Mouse (Mus musculus) forebrain, embryonic 12.5 days (tissue): Measurements from ENCODE around the gene Galr2. TPM values are rescaled to one million over a fixed set of nuclear protein-coding genes. Genes with fewer than 3 reads are reported as not detected.

Experiments used
- ATAC-seq: fragments of 200-750 bp; cut with Nextera tagmentation; 2 replicates; pipeline ENCODE4 v1.8.0; 2017; ENCODE audit warnings: moderate TSS enrichment; ENCODE audit not compliant: low FRiP score
- H3K27ac ChIP-seq: fragments of 300-500 bp; sonication (generic); 2 replicates; pipeline ENCODE4 v1.5.1; 2016; ENCODE audit warnings: mild to moderate bottlenecking
- H3K27me3 ChIP-seq: fragments of 300-500 bp; sonication (generic); 2 replicates; pipeline ENCODE4 v1.6.1; 2016; ENCODE audit warnings: mild to moderate bottlenecking
- H3K36me3 ChIP-seq: fragments of 300-500 bp; sonication (generic); replicated peaks from 2 replicates; pipeline ENCODE4 v1.6.1; 2016; ENCODE audit warnings: mild to moderate bottlenecking
- H3K4me1 ChIP-seq: fragments of 300-500 bp; sonication (generic); 2 replicates; pipeline ENCODE4 v1.6.1; 2016
- H3K4me2 ChIP-seq: fragments of 300-500 bp; sonication (generic); 2 replicates; pipeline ENCODE4 v1.6.1; 2016; ENCODE audit warnings: mild to moderate bottlenecking, moderate library complexity
- H3K4me3 ChIP-seq: fragments of 300-500 bp; sonication (generic); replicated peaks from 2 replicates; pipeline ENCODE4 v1.5.1; 2016; ENCODE audit warnings: mild to moderate bottlenecking
- H3K9ac ChIP-seq: fragments of 300-500 bp; sonication (generic); 2 replicates; pipeline ENCODE4 v1.6.1; 2016; ENCODE audit warnings: mild to moderate bottlenecking
- H3K9me3 ChIP-seq: fragments of 300-500 bp; sonication (generic); 2 replicates; pipeline ENCODE4 v1.6.1; 2016
- WGBS: fragments of 180-500 bp; shearing (Covaris S2); methylation state at CpG from one replicate; pipeline ENCODE4 v1.1.7; 2016; 5-methylcytosine and 5-hydroxymethylcytosine counted together
- polyA plus RNA-seq: library from polyadenylated mRNA; unstranded; fragments of >200 nt; fragmentation: Nextera tagmentation; extraction: Ambion mirVana; gene quantifications from 2 replicates; pipeline ENCODE4 v1.2.1, GENCODE M21; 2016

The Galr2 gene
- polyA plus RNA-seq, 1 experiment from 2014 or later: 0.46 TPM

- Histone ChIP-seq H3K27me3 (no peaks in the 10 kb centered on the region), H3K9ac (no peak overlapping the region), H3K27ac (no peak overlapping the region), H3K4me3 (no peak overlapping the region), H3K36me3 (peaks cover 97% of the 10 kb centered on the region), H3K4me1 (no peaks in the 10 kb centered on the region), H3K9me3 (no peaks in the 10 kb centered on the region), H3K4me2 (no peak overlapping the region)
- no peak for ATAC-seq
- WGBS: 91% methylated on average over 9 of the region's 9 CpGs
Measured at GRCm38 (mm10) chr11:116254627-116255026, 26.1 kb upstream of the Galr2 start.

GRCm38 (mm10) chr11:116255090-116255981 is 25.4 kb upstream of the Galr2 start:
- Histone ChIP-seq H3K9ac (no peak overlapping the region), H3K9me3 (no peaks in the 10 kb centered on the region), H3K36me3 (peaks cover 97% of the 10 kb centered on the region), H3K27ac (no peak overlapping the region), H3K4me3 (no peak overlapping the region), H3K4me1 (no peaks in the 10 kb centered on the region), H3K4me2 (no peak overlapping the region), H3K27me3 (no peaks in the 10 kb centered on the region)
- WGBS: 89% methylated on average over 22 of the region's 22 CpGs
- no peak for ATAC-seq

GRCm38 (mm10) chr11:116255982-116256675 is 24.6 kb upstream of the Galr2 start:
- 92% methylated on average over 9 of the region's 9 CpGs for WGBS
- peaks cover 97% of the 10 kb centered on the region for H3K36me3 ChIP-seq

GRCm38 (mm10) chr11:116259461-116259860 is 21.3 kb upstream of the Galr2 start:
- no peak overlapping the region for H3K4me3 ChIP-seq
- H3K9ac ChIP-seq: no peak overlapping the region
- no peak overlapping the region for H3K27ac ChIP-seq
- no peaks in the 10 kb centered on the region for H3K9me3 ChIP-seq
- 96% methylated on average over 8 of the region's 8 CpGs for WGBS
- no peak overlapping the region for H3K4me2 ChIP-seq
- peaks cover 97% of the 10 kb centered on the region for H3K36me3 ChIP-seq
- no peak for ATAC-seq
- H3K27me3 ChIP-seq: no peaks in the 10 kb centered on the region
- H3K4me1 ChIP-seq: no peaks in the 10 kb centered on the region

More at GRCm38 (mm10) chr11:116255982-116256675, 24.6 kb upstream of the Galr2 start:
- Histone ChIP-seq H3K9me3 (no peaks in the 10 kb centered on the region), H3K4me1 (no peaks in the 10 kb centered on the region), H3K4me2 (no peak overlapping the region), H3K4me3 (no peak overlapping the region), H3K9ac (no peak overlapping the region), H3K27me3 (no peaks in the 10 kb centered on the region), H3K27ac (no peak overlapping the region)
- ATAC-seq: no peak

GRCm38 (mm10) chr11:116260259-116260658 is 20.5 kb upstream of the Galr2 start:
- H3K9ac ChIP-seq: no peak overlapping the region
- H3K9me3 ChIP-seq: no peaks in the 10 kb centered on the region
- peaks cover 95% of the 10 kb centered on the region for H3K36me3 ChIP-seq
- ATAC-seq: no peak
- no peaks in the 10 kb centered on the region for H3K4me1 ChIP-seq
- no peak overlapping the region for H3K27ac ChIP-seq
- no peaks in the 10 kb centered on the region for H3K27me3 ChIP-seq
- 93% methylated on average over 7 of the region's 7 CpGs for WGBS
- no peak overlapping the region for H3K4me2 ChIP-seq
- H3K4me3 ChIP-seq: no peak overlapping the region

- no peak overlapping the region for H3K4me2 ChIP-seq
- no peak for ATAC-seq
- no peaks in the 10 kb centered on the region for H3K9me3 ChIP-seq
- H3K4me1 ChIP-seq: 0 out of 2 replicates have a peak, but pooled peaks cover 4% of the 10 kb centered on the region
- H3K36me3 ChIP-seq: peaks cover 95% of the 10 kb centered on the region
- WGBS: 92% methylated on average over 11 of the region's 11 CpGs
- no peaks in the 10 kb centered on the region for H3K27me3 ChIP-seq
- no peak overlapping the region for H3K27ac ChIP-seq
- no peak overlapping the region for H3K4me3 ChIP-seq
- no peak overlapping the region for H3K9ac ChIP-seq
Measured at GRCm38 (mm10) chr11:116265352-116265751, 15.4 kb upstream of the Galr2 start.

GRCm38 (mm10) chr11:116265850-116266249 is 14.9 kb upstream of the Galr2 start:
- H3K4me3 ChIP-seq: no peak overlapping the region
- peaks cover 95% of the 10 kb centered on the region for H3K36me3 ChIP-seq
- H3K9ac ChIP-seq: no peak overlapping the region
- no peak for ATAC-seq
- H3K27ac ChIP-seq: no peak overlapping the region
- no peak overlapping the region for H3K4me2 ChIP-seq
- H3K27me3 ChIP-seq: no peaks in the 10 kb centered on the region
- 0 out of 2 replicates have a peak, but pooled peaks cover 4% of the 10 kb centered on the region for H3K4me1 ChIP-seq
- H3K9me3 ChIP-seq: no peaks in the 10 kb centered on the region
- WGBS: 96% methylated on average over 4 of the region's 4 CpGs

- ATAC-seq: no peak
- H3K4me1 ChIP-seq: peaks cover 12% of the 10 kb centered on the region
- H3K9me3 ChIP-seq: no peaks in the 10 kb centered on the region
- H3K4me3 ChIP-seq: no peak overlapping the region
- WGBS: 86% methylated on average over 8 of the region's 8 CpGs
- H3K4me2 ChIP-seq: no peak overlapping the region
- H3K27ac ChIP-seq: no peak overlapping the region
- no peak overlapping the region for H3K9ac ChIP-seq
- peaks cover 82% of the 10 kb centered on the region for H3K36me3 ChIP-seq
- no peaks in the 10 kb centered on the region for H3K27me3 ChIP-seq
Measured at GRCm38 (mm10) chr11:116267637-116268036, 13.1 kb upstream of the Galr2 start.

- H3K9ac ChIP-seq: no peak overlapping the region
- 95% methylated on average over 6 of the region's 6 CpGs for WGBS
- H3K9me3 ChIP-seq: no peaks in the 10 kb centered on the region
- H3K4me1 ChIP-seq: peaks cover 19% of the 10 kb centered on the region
- no peak overlapping the region for H3K4me2 ChIP-seq
- H3K27me3 ChIP-seq: no peaks in the 10 kb centered on the region
- H3K4me3 ChIP-seq: no peak overlapping the region
- ATAC-seq: no peak
- H3K36me3 ChIP-seq: peaks cover 75% of the 10 kb centered on the region
- no peak overlapping the region for H3K27ac ChIP-seq
Measured at GRCm38 (mm10) chr11:116268313-116268712, 12.4 kb upstream of the Galr2 start.

- H3K27me3 ChIP-seq: no peaks in the 10 kb centered on the region
- H3K36me3 ChIP-seq: peaks cover 63% of the 10 kb centered on the region
- no peak for ATAC-seq
- no peak overlapping the region for H3K27ac ChIP-seq
- H3K4me1 ChIP-seq: peaks cover 25% of the 10 kb centered on the region
- no peaks in the 10 kb centered on the region for H3K9me3 ChIP-seq
- H3K9ac ChIP-seq: no peak overlapping the region
- 86% methylated on average over 8 of the region's 8 CpGs for WGBS
- no peak overlapping the region for H3K4me2 ChIP-seq
- no peak overlapping the region for H3K4me3 ChIP-seq
Measured at GRCm38 (mm10) chr11:116269560-116269959, 11.2 kb upstream of the Galr2 start.

GRCm38 (mm10) chr11:116272589-116273468 is 7.9 kb upstream of the Galr2 start:
- no peaks in the 10 kb centered on the region for H3K27me3 ChIP-seq
- peaks cover 32% of the 10 kb centered on the region for H3K36me3 ChIP-seq
- H3K4me3 ChIP-seq: peak overlapping the region; percentile 88
- peaks cover 30% of the 10 kb centered on the region for H3K4me1 ChIP-seq
- no peak overlapping the region for H3K27ac ChIP-seq
- H3K9ac ChIP-seq: peak overlapping the region; percentile 90
- H3K4me2 ChIP-seq: peak overlapping the region; percentile 91
- 66% methylated on average over 12 of the region's 12 CpGs for WGBS
- no peaks in the 10 kb centered on the region for H3K9me3 ChIP-seq
- ATAC-seq: no peak
